Comparison of ENCODE assay signal across 11 mouse cellular contexts in genomic region chr2:31714780-31715179, GRCm38 (mm10).
"Had no signal": no experiment of that assay in that cellular context is flagged by ENCODE, and none has a peak within 500 bp of the region (broad histone marks: within the 10 kb centered on the region; RNA-seq: fewer than 3 reads in every experiment).

No protein-coding gene starts in this region.

- H3K4me3 ChIP-seq: neural tube, embryonic 12.5 days; neural tube, embryonic 13.5 days; neural tube, embryonic 15.5 days; stomach, embryonic 15.5 days had no signal

- H3K4me1 ChIP-seq: neural tube, embryonic 12.5 days; neural tube, embryonic 13.5 days; neural tube, embryonic 15.5 days; stomach, embryonic 15.5 days had no signal

- H3K27me3 ChIP-seq: neural tube, embryonic 12.5 days; neural tube, embryonic 13.5 days; neural tube, embryonic 15.5 days; stomach, embryonic 15.5 days had no signal

- H3K27ac ChIP-seq: neural tube, embryonic 12.5 days; neural tube, embryonic 13.5 days; neural tube, embryonic 15.5 days; stomach, embryonic 15.5 days had no signal

- H3K36me3 ChIP-seq: neural tube, embryonic 12.5 days; neural tube, embryonic 15.5 days; stomach, embryonic 15.5 days had no signal

- H3K9ac ChIP-seq: neural tube, embryonic 12.5 days; neural tube, embryonic 13.5 days; neural tube, embryonic 15.5 days; stomach, embryonic 15.5 days had no signal

- H3K9me3 ChIP-seq: neural tube, embryonic 12.5 days; neural tube, embryonic 13.5 days; neural tube, embryonic 15.5 days; stomach, embryonic 15.5 days had no signal

- H3K4me2 ChIP-seq: neural tube, embryonic 12.5 days; neural tube, embryonic 13.5 days; neural tube, embryonic 15.5 days; stomach, embryonic 15.5 days had no signal

- DNase-seq: retina, postnatal 1 day; right cerebral cortex, adult 18-20 months; right cerebral cortex, postnatal 14 days; right cerebral cortex, postnatal 25 days; right cerebral cortex, postnatal 4 days; spleen, adult 18-20 months; thymus, adult 18-20 months had no signal
